Mouse (Mus musculus): ENCODE measurements around the gene Gm49373.

Gene Gm49373

GRCm38 (mm10) chr9:21026849-21027248, 46.0 kb downstream of the Gm49373 start:
- DNase-seq, result no peak

- no peak for DNase-seq
These were observed 47.6 kb downstream of the Gm49373 start for GRCm38 (mm10) chr9:21025258-21025810.

- no peak for DNase-seq
These were observed 50.2 kb downstream of the Gm49373 start for GRCm38 (mm10) chr9:21022726-21023125.

- DNase-seq, result no peak
These were observed 50.6 kb downstream of the Gm49373 start for GRCm38 (mm10) chr9:21022288-21022687.

DNA sequence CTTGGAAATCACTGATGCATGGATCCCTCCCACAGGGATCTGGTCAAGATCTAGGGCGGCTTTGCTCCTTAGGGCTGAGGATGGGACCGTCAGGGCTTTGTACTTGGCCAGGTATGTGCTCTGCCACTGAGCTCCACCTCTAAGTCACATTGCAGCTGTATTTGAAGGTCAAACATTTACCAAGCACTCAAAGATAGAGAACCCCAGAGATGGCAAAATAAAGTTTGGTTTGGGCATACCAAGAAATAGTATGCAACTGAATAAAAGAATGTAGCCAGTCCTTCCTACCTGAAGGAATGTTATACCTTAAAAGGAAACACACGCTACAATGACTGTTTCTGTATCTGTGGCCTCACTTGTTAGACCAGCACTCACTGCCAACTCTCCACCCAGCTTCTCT, 51.5 kb downstream of the Gm49373 start:
- no peak for DNase-seq

DNA sequence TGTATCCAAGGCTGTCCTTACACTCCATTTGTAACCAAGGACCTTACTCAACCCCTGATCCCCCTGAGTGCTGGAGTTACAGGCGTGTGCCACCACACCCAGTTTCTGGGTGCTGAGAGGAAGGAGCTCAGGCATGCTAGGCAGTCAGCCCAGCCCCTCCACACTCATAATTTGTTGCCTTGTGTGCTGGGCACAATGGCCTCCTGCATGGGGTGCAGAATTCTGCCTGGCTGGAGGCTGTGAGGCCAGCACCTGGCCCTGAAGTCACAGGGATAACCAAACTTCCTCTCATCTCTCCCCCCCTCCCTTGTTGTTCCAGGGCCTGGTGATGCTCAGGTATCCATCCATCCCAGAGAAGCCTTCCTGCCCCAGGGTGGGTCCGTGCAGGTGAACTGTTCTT, 54.3 kb downstream of the Gm49373 start:
- no peak for DNase-seq

DNA sequence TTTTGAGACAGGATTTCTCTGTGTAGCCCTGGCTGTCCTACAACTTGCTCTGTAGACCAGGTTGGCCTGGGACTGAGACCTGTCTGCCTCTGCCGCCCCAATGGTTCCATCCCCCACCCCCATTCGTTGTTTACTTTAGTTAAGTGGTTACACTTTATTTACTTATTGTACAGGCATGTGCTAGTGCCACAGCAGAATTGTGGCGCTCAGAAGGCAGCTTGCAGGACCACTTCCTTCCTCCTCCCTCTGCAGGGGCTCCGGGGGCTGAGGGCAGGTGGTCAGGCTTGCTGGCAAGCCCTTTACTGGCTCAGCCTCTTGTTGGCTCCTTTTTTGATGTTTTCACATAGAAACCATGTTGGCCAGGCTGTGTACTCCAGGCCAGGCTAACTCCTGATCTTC, 55.7 kb downstream of the Gm49373 start:
- DNase-seq, result peak; percentile 20 to 29

- DNase-seq, result peak; percentile 44 to 49
These were observed 56.3 kb downstream of the Gm49373 start for GRCm38 (mm10) chr9:21016331-21017176.

DNA sequence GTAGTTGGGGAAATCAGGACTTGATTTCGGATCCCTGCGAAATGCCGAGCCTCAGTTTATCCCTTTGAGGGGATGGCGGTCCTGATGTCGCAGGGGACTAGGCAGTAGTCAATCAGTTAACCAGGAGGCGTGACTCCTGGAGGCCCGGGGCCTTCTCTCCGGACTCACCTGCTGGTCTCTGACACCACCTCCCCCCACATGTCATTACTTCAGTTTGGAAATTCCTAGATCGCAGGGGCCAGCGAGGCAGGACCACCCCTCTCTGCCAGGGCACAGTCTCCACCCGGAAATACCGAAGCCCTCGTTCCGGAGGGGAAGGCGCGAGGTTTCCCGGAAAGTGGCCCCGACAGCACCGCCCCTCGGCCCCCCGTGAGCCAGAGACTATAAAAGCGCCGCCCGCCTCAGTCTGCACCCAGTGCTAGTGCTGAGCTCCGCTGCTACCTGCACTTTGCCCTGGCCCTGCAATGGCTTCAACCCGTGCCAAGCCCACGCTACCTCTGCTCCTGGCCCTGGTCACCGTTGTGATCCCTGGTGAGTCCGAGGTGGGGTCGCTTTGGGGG, 57.2 kb downstream of the Gm49373 start, which contains the start of gene Icam1:
Gene Icam1 (plus strand): TSS at position 415 of the 560 bp plus-strand sequence.
- DNase-seq, result peak; percentile 78 to 79

DNA sequence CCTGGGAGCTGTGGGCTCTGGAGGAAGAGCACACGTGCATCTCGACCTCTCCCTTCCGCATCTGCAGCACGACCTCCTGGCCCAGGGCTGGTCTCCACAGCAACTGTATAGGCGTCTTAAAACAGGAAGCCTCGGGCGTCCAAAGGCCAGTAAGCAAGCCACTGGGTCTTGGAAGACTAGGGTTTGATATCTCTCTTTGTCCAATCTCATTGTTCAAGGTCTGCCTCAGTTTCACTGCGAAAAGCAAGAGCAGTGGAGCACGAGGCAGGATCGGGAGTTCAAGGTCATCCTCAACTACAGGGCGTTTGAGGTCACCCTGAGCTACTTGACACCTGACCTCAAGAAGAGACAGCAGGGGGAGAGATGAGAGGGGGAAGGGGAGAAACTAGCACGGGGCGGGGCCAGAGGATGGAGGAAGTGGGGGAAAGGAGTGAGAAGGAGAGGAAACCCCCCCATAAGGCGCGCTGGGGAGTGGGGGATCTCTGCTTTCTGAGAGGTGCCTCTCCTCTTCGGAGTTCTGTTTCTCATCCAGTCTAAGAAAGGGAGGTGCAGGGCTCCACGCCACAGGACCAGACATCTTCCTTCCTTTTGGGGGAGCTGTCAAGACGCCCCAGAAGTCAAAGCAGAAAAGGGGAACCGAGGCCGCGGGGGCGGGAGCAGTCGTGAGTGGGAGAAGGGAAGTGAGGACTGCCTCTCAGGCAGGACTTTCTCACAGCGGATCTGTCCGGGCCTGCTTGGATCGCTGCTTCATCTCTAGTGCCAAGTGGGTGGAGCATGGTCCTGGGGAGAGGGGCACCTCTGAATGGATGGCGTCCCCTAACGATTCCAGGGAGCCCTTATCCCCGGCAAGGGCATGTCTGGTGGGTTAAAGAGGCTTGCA, 58.0 kb downstream of the Gm49373 start:
- DNase-seq, result peak; percentile 91 to 93
